Mouse (Mus musculus) forebrain, embryonic 12.5 days (tissue): ENCODE measurements at regions not wholly inside any gene's neighbourhood (a gene's known extent, or its start where the extent isn't known, plus 50 kb on each side); places are given as distances from the start of the nearest gene placed in this dataset.

Source experiments
- ATAC-seq: fragments of 200-750 bp; cut with Nextera tagmentation; 2 replicates; pipeline ENCODE4 v1.8.0; 2017; ENCODE audit warnings: moderate TSS enrichment; ENCODE audit not compliant: low FRiP score
- H3K27ac ChIP-seq: fragments of 300-500 bp; sonication (generic); 2 replicates; pipeline ENCODE4 v1.5.1; 2016; ENCODE audit warnings: mild to moderate bottlenecking
- H3K27me3 ChIP-seq: fragments of 300-500 bp; sonication (generic); 2 replicates; pipeline ENCODE4 v1.6.1; 2016; ENCODE audit warnings: mild to moderate bottlenecking
- H3K36me3 ChIP-seq: fragments of 300-500 bp; sonication (generic); replicated peaks from 2 replicates; pipeline ENCODE4 v1.6.1; 2016; ENCODE audit warnings: mild to moderate bottlenecking
- H3K4me1 ChIP-seq: fragments of 300-500 bp; sonication (generic); 2 replicates; pipeline ENCODE4 v1.6.1; 2016
- H3K4me2 ChIP-seq: fragments of 300-500 bp; sonication (generic); 2 replicates; pipeline ENCODE4 v1.6.1; 2016; ENCODE audit warnings: mild to moderate bottlenecking, moderate library complexity
- H3K4me3 ChIP-seq: fragments of 300-500 bp; sonication (generic); replicated peaks from 2 replicates; pipeline ENCODE4 v1.5.1; 2016; ENCODE audit warnings: mild to moderate bottlenecking
- H3K9ac ChIP-seq: fragments of 300-500 bp; sonication (generic); 2 replicates; pipeline ENCODE4 v1.6.1; 2016; ENCODE audit warnings: mild to moderate bottlenecking
- H3K9me3 ChIP-seq: fragments of 300-500 bp; sonication (generic); 2 replicates; pipeline ENCODE4 v1.6.1; 2016
- WGBS: fragments of 180-500 bp; shearing (Covaris S2); methylation state at CpG from one replicate; pipeline ENCODE4 v1.1.7; 2016; 5-methylcytosine and 5-hydroxymethylcytosine counted together

DNA sequence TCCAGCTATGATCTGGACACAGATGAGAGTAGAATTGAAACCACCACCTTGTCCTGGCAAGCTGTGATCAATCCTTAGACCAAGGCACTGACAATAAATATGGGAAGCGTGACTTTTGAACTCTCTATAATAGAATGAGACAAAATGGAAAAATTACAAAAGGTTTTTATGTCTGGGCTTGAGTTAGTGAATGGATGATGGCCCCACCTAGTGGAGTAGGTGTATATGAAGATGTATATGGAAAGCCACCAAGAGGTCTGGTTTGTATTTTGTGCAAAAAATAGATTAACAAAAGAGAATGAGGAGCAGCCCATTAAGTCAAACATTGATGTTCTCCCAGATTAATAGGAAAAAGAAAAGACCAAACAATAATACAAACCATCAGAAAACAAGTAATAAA is 172.5 kb downstream of the Tacr3 start:
- ATAC-seq, result no peak
- H3K4me2 ChIP-seq, result no peak overlapping the region
- H3K4me1 ChIP-seq, result no peaks in the 10 kb centered on the region
- H3K4me3 ChIP-seq, result no peak overlapping the region
- H3K9me3 ChIP-seq, result no peaks in the 10 kb centered on the region
- no peak overlapping the region for H3K9ac ChIP-seq
- no peaks in the 10 kb centered on the region for H3K36me3 ChIP-seq
- H3K27ac ChIP-seq, result no peak overlapping the region
- 74% methylated on average over 1 of the region's 1 CpGs for WGBS
- no peaks in the 10 kb centered on the region for H3K27me3 ChIP-seq

DNA sequence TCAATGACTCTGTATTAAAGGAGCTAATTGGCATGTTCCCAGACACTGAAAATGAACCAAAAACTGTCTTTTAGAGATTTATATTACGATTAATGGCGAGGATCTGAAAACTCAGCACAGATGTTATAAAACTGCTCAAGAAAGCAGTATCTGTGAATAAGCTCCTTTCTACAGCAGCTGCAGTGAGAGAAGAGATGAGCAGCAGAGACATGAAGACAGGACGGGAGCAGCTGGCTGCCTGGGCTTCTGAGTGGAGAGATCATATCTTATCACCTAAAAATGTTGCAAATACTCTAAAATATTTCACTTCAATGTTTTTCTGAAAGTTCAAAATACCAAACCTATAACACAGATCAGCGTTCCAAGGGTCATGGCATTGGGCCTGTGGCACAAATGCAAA is 187.0 kb downstream of the Tacr3 start:
- Histone ChIP-seq H3K27me3 (no peaks in the 10 kb centered on the region), H3K4me1 (no peaks in the 10 kb centered on the region), H3K4me3 (no peak overlapping the region), H3K9me3 (no peaks in the 10 kb centered on the region), H3K27ac (no peak overlapping the region), H3K9ac (no peak overlapping the region), H3K36me3 (no peaks in the 10 kb centered on the region), H3K4me2 (no peak overlapping the region)
- WGBS, result 92% methylated on average over 4 of the region's 4 CpGs
- ATAC-seq, result no peak

DNA sequence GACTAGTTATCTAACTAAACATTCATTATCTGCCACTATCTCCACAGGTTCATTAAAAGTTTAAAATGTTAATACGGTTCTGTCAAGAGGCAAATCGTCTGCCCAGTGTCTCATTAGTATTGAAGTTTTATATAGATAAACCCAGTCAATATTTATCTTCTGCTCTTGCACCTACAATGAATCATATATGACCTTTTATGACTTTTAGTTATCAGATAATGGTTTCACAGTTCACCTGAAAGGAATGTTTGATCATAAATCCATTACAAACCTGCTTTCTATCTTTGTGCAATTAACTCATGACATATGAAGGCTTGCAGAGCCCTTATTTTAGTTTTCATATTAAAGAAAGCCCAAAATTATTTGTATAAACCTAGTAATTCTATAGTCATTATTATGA is 188.0 kb upstream of the Cenpe start:
- Histone ChIP-seq H3K9me3 (no peaks in the 10 kb centered on the region), H3K27me3 (no peaks in the 10 kb centered on the region), H3K36me3 (no peaks in the 10 kb centered on the region), H3K4me1 (no peaks in the 10 kb centered on the region), H3K27ac (no peak overlapping the region), H3K9ac (no peak overlapping the region), H3K4me2 (no peak overlapping the region), H3K4me3 (no peak overlapping the region)
- WGBS, result 79% methylated on average over 2 of the region's 2 CpGs
- ATAC-seq, result no peak

- Histone ChIP-seq H3K9ac (no peak overlapping the region), H3K27me3 (no peaks in the 10 kb centered on the region), H3K9me3 (no peaks in the 10 kb centered on the region), H3K27ac (no peak overlapping the region), H3K4me1 (no peaks in the 10 kb centered on the region), H3K4me2 (no peak overlapping the region), H3K4me3 (no peak overlapping the region), H3K36me3 (no peaks in the 10 kb centered on the region)
- ATAC-seq, result no peak
- WGBS, result 83% methylated on average over 1 of the region's 1 CpGs
Measured at GRCm38 (mm10) chr3:135024799-135025198, 187.5 kb upstream of the Cenpe start.

- ATAC-seq, result no peak
- Histone ChIP-seq H3K36me3 (no peaks in the 10 kb centered on the region), H3K27me3 (no peaks in the 10 kb centered on the region), H3K4me2 (no peak overlapping the region), H3K4me1 (no peaks in the 10 kb centered on the region), H3K9me3 (no peaks in the 10 kb centered on the region), H3K4me3 (no peak overlapping the region), H3K27ac (no peak overlapping the region), H3K9ac (no peak overlapping the region)
- WGBS, result 91% methylated on average over 2 of the region's 2 CpGs
Measured at GRCm38 (mm10) chr3:135032483-135032882, 179.9 kb upstream of the Cenpe start.

- no peak overlapping the region for H3K4me3 ChIP-seq
- H3K27ac ChIP-seq, result no peak overlapping the region
- no peaks in the 10 kb centered on the region for H3K27me3 ChIP-seq
- no peaks in the 10 kb centered on the region for H3K9me3 ChIP-seq
- no peaks in the 10 kb centered on the region for H3K36me3 ChIP-seq
- peak; percentile 56; the same call in 1 of the 2 replicates for ATAC-seq
- H3K4me1 ChIP-seq, result no peaks in the 10 kb centered on the region
- no peak overlapping the region for H3K9ac ChIP-seq
- H3K4me2 ChIP-seq, result no peak overlapping the region
- 19% methylated on average over 1 of the region's 1 CpGs for WGBS
Measured at GRCm38 (mm10) chr3:135037383-135037782, 175.0 kb upstream of the Cenpe start.

DNA sequence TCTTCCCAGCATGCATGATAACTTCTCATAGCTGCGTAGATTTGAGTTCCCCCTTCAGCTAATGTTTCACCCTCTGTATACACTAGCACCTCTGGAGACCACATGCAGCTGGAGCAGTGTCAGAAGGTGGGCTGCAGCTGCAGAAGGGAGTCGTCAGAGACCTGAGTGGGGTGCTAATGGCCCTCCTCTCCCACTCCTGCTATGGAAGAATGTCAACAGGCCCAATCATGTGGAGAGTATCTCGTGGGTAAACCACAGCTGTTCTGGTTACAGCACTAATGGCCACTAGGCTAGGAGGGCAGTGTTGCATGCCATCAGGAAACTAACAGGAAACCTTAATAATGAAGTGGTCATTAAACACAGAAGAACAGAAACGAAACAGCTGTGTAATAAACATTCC is 170.1 kb upstream of the Cenpe start:
- Histone ChIP-seq H3K4me3 (no peak overlapping the region), H3K4me2 (no peak overlapping the region), H3K9ac (no peak overlapping the region), H3K4me1 (no peaks in the 10 kb centered on the region), H3K36me3 (no peaks in the 10 kb centered on the region), H3K27ac (no peak overlapping the region), H3K27me3 (no peaks in the 10 kb centered on the region), H3K9me3 (no peaks in the 10 kb centered on the region)
- no peak for ATAC-seq
- 65% methylated on average over 4 of the region's 4 CpGs for WGBS

DNA sequence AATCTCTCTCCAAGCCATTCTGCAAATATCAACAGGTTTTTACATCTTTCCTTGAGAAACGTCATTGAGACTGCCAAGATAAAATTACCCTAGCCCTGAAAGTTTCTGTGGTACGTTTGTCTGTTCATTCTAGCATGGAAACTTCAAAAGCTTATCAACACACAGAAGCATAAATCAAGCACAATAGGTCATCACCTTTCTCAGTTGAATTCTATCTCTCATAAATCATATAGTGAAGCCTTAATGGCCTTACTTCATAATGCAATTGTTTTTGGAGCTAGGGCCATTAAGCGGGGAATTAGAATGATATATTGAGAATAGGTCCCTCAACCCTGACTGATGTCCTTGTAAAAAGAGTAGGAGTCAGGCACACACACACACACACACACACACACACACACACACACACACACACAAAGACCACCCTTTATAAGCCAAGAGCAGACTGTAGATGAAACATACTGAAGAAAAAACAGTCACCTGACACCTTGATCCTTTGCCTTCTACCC is 166.5 kb upstream of the Cenpe start:
- Histone ChIP-seq H3K27me3 (no peaks in the 10 kb centered on the region), H3K9me3 (no peaks in the 10 kb centered on the region), H3K27ac (no peak overlapping the region), H3K9ac (no peak overlapping the region), H3K36me3 (no peaks in the 10 kb centered on the region), H3K4me1 (no peaks in the 10 kb centered on the region), H3K4me3 (no peak overlapping the region), H3K4me2 (no peak overlapping the region)
- ATAC-seq, result no peak
- 85% methylated on average over 3 of the region's 3 CpGs for WGBS

GRCm38 (mm10) chr3:135091487-135091886 is 120.8 kb upstream of the Cenpe start:
- Histone ChIP-seq H3K27me3 (no peaks in the 10 kb centered on the region), H3K4me1 (no peaks in the 10 kb centered on the region), H3K36me3 (no peaks in the 10 kb centered on the region), H3K9me3 (0 out of 2 replicates have a peak, but pooled peaks cover 3% of the 10 kb centered on the region), H3K4me2 (no peak overlapping the region), H3K4me3 (no peak overlapping the region), H3K27ac (no peak overlapping the region), H3K9ac (no peak overlapping the region)
- no peak for ATAC-seq

GRCm38 (mm10) chr3:135100901-135101586 is 111.3 kb upstream of the Cenpe start:
- WGBS, result 87% methylated on average over 8 of the region's 8 CpGs
- ATAC-seq, result no peak
- Histone ChIP-seq H3K9ac (no peak overlapping the region), H3K4me2 (no peak overlapping the region), H3K36me3 (no peaks in the 10 kb centered on the region), H3K27me3 (no peaks in the 10 kb centered on the region), H3K9me3 (no peaks in the 10 kb centered on the region), H3K4me1 (no peaks in the 10 kb centered on the region), H3K4me3 (no peak overlapping the region), H3K27ac (no peak overlapping the region)
